Mouse (Mus musculus) urinary bladder, postnatal 10 days (tissue): ENCODE results near the gene Fam186b.

ENCODE experiments used
- DNase-seq: peaks from one replicate; pipeline ENCODE4 v3.0.0; 2022; ENCODE audit warnings: low spot score

The Fam186b gene

DNA sequence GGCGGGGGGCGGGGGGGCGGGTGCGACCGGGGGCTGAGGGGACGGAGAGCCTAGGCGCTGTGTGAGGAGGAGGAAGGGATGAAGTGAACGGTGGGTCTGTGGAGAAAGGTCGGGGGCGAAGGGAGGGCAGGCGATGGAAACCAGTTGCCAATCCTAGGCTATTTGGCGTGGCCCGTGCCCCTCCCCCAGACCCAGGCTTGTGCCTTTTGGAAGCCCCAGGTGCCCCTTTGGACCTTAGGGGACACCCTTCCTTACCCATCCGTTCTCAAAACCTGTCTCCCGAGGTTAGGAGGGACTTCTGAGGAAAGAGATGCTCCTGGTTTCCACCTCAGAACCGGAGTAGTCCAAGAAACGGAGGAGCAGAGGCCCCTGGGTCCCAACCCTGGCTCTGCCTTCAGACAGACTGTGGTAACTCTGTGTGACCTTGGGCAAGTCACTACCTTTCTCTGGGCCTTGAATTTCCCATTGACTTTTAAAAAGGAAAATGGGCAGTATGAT, at the start of gene Fam186b:
Gene Fam186b (minus strand): TSS at position 405 of the 498 bp plus-strand sequence.
- no peak for DNase-seq

DNA sequence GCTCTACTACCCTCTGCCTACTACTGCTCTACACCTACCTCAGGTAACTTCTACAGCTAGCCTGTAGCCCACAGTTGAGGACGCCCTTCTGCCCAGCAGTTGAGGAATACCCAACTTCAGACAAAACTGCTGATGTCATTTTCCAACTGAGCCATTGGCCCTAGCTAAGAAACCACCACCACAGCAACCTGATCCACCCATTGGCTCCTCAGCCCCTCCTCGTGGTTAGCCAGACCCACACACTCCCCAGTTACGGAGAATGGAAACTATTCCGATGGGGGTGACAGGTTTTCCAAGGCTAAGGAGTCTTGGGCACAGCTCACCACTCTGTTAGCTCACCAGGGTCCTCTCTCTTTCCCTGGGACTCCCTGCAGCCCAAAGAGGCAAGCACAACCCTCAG, 49.3 kb upstream of the Fam186b start:
- no peak for DNase-seq

DNA sequence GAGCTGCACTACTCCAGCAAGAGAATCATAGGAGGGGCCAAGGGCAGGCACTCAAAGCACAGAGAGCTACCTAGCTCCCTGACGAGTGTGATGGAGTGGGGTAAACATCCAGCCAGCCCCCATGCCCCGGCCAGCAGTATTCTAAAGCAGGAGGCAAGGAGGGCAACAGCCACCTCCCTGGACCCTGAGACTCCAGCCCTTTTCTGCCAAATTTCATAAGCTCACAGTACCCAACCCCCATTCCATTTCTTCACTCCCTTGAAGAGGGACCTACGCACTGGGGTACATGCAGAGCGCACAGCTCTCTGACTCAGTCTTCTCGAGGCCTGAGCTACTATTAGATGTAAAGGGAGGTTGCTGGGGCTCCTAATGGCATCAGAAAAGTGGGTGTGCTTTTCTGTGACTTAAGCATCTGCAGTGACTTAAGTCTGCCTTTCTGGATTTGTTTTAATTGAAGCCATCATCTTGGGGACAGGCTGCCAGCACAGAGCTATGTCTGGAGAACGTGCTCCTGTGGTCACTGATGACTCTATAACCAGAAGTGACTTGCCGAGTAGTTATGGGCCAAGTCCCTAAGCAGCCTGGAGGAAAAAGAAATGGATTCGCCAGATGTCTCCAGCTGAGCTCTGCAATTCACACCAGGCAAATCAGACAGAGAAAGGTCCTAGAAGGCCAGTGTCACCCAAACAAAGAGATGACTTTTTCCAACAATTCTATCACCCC, 48.6 kb upstream of the Fam186b start:
- DNase-seq = no peak

DNA sequence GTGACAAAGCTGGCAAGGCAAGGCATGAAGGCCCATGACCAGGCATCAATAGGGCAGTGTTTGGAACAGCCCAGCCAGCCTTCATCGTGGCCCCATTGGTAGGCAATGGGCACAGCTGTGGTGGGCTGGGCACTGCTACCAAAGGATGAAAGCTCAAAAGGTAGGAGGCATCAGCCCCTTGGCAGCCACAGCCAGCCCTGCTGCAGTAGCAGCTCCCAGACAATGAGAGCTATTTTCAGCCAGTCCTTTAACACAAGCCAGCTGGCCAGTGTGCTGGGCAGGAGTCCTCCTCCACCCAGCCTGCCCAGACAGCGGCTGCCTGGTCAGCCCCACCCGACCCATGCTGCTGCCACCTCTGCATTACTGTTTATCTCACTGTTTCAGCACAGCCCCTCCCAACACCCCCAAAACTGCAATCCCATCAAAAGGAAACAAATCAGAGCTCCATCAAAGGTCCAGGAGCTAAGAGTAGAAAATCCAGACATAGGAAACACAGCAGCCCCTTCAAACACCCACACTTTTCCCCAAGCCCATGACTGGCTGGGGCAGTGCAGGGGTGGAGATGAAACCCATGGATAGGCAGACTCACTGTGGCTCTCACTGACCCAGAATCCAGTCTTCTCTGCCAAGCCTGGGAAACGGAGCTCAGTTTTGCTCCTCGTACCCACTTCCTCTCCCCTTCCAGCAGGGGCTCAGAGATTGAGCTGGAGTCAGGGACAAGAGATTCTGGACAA, 47.9 kb upstream of the Fam186b start:
- no peak for DNase-seq

DNA sequence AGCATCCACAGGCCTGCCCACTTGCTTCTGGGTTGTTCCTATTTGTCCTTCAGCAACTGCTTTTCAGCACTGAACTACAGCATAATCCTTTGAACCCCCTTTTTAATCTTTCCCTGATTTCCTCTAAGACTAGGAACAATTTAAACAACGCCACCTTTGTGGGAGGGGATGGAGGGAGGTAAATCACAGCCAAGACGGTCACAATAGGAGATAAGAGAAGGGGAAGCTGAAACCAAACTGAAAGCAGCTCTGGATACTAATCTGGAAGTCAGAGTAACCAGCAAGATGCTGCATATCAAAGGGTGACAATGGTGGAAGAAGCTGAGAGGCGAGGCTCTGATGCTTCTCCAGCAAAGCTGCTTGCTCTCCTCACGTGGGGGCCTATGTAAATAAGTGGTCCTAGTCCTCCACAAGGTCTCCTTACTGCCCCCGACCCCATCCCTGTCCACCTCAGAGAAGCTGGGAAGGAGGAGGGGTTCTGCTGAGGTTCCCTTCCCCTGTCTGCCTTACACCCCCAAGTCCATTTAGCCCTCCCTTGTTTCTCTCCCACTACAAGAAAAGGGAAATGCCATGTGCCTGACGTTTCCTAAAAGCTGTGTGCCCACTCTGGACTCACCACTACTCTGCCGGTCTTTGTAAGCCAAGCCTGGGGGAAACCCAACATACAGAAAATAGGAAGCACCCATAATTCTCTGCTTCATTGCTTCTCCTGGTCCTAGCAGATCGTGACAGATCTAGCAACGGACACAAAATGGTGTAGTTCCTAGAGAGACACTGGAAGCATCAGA, 46.7 kb upstream of the Fam186b start:
- no peak for DNase-seq

DNA sequence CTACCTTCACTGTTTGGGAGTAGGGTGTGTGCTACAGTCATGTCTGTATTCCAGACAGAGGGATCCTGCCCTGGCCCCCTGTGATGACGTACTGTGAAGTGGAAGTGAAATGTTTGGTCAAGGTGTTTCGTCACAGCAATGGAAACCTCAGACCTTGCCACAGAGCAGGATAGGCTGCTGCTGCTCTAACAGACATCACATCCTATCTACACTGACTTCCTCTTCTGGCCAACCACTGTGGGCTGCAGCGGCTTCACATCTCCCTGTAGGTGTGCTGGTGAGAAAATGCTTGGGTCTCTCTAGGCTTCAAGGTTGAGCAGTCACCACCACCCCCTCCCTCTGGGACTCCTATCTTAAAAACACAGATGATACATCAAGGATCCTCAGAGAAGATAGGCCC, 45.4 kb upstream of the Fam186b start:
- DNase-seq = no peak

DNA sequence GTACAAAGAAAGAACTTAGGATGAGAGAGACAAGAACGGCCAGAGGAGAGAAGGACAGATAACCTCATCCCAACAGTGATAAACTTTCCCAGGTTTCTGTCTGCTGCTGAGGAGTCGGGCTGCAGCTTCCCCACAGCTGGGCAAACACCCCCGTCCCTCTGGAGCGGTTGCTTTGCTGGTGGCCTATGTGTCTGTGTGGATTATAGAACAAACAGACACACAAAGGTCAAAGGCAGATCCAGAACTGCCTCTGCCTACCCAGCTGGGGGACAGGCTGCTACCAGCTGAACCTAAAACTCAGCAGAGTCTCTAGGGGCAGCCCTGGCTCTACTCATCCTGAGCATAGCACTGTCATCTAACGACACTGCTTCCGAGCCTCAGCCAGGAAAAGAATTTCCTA, 44.0 kb upstream of the Fam186b start:
- DNase-seq = no peak

DNA sequence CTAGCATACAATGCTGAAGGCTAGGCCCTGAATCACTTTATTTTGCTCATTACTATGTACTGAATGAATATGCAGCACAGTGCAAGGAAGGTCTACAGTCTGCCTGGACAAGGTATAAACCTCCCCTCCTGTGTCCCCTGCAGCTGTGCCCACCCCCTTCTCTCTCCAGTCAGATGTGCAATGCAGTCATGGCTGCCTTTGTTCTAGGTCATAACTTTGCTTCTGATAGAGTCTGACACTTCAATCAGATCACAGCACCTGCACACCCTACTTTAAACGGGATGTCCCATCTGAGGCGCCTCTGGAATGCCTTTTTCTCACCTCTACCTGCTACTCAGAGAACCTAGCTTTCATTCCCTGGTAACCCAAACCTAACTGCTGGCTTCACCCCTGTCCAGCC, 43.2 kb upstream of the Fam186b start:
- no peak for DNase-seq

DNA sequence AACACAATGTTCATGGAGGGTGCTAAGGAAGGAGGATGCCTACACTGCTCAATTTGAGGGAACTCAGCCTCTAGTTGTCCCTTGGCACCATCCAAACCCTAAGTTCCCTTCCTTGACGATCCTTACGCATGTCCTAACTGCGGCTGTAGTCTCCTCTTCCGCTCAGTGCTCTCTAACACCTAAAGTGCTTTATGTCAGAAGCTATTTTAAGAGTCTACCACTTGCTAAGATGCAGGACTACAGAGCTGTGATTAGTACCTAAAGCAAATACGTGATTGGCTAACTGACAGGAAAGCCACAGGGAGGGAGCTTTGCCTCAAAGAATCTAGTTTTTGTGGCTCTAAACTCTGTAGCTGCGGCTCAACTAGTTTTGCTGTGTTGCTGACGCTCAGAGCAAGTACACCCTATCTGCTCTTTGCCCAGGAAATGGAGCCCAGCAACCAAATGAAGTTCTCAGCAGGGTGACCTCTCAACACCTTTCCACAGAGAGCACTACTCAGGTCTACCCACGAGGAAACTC, 40.2 kb upstream of the Fam186b start:
- DNase-seq = no peak

DNA sequence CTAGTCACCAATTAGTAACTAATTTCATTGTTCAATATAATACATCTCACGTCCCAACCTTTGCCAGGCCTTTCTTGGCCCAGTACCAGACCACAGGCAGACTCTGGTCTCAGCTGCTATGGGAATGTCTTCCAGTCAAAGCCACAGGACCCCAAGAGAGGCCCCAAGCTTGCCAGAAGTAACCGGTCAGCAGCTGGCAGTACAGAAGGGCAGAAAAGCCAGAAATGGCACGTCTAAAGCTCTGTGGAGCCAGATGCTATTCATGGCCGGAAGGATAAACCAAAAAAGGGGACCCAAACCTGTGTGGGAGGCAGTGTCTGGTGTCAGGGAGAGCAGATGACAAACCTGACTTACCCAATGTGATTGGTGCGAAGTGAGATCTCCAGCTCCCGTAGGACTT, 38.8 kb upstream of the Fam186b start:
- no peak for DNase-seq

DNA sequence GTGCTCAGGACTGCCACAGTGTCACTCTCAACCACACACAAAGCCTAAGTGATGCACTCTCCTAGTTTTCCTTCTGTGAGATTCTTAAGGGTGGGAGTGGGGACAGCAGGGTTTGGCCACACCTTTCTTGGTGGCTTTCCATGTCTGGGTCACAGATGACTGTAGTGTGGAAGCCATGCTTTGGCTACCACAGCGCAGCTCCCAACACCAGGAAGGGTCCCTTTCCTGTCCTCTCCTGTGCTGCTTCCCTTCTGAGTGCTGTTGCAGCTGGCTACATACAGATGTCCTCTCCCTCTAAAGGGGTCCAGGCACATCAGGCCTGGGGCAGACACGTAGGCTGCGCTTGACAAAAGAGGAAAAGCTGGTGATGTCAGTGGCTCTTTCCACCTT, 38.0 kb upstream of the Fam186b start:
- DNase-seq = no peak

DNA sequence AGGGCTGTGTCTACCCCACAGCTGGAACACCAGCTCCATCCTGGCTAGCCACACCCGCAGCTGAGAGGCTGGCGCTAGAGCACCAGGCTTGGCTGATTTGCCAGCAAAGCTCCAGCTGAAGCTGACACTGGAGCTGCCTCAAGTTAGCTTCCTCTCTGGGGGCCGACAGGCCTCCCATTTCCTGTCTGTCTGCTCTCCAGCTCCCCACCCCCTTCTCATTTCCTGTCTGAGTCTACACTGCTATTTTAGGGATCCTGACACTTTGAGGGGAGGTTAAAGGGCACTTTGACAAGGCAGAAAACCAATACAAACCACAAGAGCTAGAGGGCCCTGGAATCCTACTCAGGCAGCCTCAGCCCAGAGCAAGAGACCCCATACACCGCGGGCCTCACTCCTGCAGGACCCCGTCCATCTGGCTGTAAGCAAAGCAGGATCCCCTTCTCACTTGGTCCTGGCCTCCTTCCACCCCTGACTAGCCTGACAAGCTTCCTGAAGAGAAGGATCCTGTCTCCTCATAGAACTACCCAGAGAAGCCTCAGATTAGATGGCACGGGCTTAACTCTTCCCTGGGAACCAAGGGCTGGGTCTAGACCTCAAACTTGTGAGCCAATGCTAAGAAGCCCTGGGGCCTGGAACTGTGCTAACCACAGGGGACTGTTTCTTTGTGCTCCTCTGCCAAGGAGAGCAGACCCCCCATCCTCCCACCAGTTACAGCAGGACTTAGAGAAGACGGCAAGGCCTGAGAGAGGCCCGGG, 37.4 kb upstream of the Fam186b start:
- no peak for DNase-seq

DNA sequence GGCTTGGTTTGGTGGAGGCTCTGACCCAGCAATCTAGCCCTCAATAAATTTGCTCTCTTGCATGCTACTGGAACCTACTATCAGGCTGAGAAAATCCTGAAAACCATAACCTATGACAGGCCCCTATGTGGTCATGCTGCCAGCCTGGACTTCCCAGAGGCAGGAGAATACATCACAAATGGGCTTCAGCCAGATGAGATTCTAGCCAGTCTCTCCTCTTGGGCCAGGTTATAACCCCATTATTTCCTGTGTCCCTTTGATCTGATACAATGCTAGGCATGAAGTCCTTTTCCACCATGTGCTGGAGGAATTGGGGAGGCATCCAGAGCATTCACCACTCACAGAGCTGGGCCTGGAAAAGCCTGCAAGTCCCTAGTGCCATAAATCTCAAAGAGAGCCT, 36.4 kb upstream of the Fam186b start:
- no peak for DNase-seq

DNA sequence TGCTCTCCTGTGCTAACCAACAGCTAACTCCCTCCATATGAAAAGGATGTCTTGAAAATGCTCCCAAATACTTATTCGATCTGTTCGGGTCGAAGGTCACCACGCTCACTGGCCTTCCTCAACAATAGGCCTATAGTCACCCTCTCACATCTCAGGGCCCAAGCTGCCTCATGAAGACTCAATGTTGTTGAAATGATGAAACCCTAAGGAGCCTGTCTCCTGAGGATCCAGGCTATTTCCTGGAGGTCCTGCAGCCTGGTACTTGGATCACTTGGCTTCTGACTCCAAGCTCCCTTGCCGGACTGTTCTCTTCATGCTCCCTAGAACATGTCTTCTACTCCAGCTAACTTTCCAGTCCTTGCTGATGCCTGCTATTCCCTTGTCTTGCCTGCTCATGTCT, 35.7 kb upstream of the Fam186b start:
- no peak for DNase-seq

DNA sequence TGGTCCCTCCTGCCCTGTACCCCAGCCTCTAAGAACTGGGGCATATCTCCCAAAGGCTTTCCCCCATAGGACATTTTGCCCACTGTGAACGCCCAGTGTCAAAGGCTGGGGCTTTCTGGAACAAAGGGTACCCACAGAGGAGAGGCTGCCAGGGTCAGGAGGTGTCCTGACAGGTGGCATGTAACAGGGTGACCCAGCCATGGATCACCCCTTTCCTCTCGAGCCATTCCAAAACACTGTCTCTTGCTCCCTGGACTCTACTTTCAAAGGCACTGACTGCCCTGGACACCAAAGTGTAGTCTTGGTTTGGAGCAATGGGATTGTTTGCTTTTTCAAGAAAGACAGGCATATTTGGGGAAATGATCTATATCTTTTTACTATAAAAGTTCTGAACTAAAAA, 34.6 kb upstream of the Fam186b start:
- DNase-seq = no peak

DNA sequence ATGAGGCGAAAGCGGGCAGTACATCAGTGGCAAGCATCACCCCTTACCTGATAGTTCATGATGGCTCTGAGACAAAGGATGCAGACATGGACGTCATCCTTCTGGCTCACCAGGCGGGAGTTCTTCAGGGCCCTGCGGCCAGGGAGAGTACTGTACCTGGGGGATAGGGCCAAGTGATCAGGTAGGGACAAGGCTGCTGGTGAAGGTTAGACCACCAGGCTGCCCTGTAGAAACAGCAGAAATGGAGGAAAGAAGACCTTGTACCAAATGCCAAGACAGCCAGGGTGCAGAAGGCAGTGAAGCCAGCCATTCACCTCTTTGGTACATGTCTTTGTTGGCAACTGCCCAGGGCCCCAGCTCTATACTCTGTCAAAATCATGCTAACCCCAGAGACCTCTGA, 32.3 kb upstream of the Fam186b start:
- no peak for DNase-seq

DNA sequence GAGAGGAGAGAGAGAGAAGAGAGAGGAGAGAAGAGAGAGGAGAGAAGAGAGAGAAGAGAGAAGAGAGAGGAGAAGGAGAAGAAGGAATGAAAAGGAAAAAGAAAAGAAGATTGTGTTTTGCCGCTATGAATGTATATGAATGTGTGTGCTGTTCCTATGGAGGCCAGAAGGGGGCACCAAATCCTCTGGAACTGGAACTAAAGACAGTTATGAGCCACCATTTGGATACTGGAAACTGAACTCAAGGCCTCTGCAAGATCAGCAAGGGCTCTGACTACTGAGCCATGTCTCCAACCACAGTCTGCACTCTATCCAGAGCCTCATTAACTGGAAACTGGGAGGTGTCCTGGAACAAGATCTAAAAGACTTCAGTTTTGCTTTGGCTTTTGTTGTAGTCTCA, 31.3 kb upstream of the Fam186b start:
- no peak for DNase-seq

DNA sequence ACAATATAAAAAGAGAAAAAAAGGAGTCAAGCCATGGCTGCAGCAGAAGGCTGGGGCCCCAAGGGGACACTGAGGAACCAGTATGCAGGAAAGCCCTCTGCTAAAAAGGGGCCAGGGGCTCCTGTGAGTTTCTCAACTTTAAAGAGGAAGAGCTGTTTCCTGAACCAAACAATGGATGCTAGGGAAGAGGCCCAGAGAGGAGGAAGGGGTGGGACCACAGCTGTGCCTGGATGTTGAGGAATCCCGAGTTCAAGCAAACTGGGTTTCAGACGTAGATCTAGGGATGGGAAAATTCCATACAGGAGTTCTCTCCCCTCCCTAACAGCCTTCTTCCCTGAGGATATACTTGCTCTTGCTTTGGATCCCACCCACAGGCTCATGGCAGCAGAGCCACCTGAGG, 30.7 kb upstream of the Fam186b start:
- no peak for DNase-seq

DNA sequence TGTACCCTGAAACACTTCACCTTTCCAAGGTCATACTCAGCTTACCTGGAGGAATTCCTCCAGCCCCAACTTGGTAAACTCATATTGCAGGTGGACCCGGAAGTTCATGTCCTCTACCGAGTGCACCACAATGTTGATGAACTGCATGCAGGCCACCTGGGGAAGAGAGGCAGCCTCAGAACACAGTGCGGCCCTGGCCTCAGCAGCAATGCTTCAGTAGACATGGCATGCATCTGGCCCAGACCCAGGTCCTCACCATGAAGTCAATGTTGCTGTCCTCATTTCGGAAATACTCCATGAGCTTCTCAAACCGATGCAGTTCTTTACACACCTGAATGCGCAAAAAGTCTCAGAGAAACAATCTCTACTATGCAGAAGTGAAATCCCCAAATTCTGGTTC, 29.9 kb upstream of the Fam186b start:
- DNase-seq = no peak

DNA sequence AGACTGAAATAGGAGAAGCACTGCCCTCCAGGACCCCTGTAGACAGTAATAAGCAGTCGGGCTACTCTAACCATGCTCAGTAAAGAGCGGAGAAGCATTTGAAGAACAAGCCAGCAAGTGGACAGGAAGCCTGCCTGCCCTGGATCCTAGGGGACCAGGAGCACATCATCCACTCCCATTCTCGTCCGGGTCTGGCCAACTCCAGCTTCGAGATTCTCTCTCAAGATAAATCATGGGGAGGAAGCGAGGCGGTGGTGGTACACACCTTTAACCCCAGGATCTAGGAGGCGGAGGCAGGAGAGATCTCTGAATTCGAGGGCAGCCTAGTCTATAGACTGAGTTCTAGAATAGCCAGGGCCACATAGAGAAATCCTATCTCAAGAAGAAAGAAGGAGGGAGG, 28.5 kb upstream of the Fam186b start:
- no peak for DNase-seq

DNA sequence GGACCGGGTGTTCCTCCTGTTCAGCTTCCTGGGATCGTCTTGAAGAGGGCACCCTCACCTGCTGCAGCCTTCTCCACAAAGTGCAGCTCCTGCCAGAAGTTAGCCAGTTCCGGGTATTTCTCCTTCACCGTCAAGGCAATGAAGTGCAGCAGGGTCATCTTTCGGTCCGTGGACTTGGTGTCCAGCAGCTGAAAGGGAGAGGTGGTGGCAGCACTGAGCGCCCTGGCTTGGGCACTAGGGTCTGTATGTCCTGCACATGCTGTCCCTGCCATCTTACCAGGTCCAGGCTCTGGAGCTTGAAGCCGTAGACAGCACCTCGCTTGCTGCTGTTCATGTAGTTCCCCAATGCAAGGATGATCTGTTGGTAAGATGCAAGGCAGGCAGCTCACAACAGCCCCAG, 25.3 kb upstream of the Fam186b start:
- no peak for DNase-seq

DNA sequence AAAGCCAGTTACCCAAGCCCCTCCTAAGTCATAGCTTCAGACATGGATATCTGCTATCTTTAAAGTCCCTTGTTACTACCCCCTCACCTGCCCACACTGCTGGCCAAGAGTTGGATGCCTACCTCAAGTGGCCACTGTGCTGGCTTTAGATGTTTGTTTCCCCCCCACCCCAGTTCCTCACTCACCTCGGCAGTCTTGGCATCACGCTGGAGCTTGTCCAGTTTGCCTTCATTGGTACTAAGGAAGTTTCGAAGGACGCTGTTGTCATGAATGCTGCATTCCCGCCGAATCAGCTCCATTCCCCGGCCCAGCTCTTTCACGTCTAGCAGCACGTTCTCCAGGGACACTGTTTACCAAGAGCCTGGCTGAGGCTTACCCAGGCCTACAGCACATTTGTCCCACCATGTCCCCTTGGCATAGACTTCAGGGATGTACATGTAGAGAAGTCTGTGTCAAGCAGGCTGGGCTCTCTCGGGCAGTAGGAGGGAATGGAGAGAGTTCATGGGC, 24.5 kb upstream of the Fam186b start:
- no peak for DNase-seq
